Mouse (Mus musculus): ENCODE measurements around the gene Tnnt1. TPM values are rescaled to one million over a fixed set of nuclear protein-coding genes. Genes with fewer than 3 reads are reported as not detected.

Tnnt1 gene
- polyA plus RNA-seq, 1 experiment from 2014 or later, result 260 TPM

GRCm38 (mm10) chr7:4503100-4503499 is 13.1 kb downstream of the Tnnt1 start:
- H3K4me2 ChIP-seq, result peak overlapping the region; percentile 92; the same call in 1 of the 2 replicates
- H3K9me3 ChIP-seq (replicated peaks; ENCODE audit: control insufficient read depth, low read length), result no peaks in the 10 kb centered on the region
- 84% methylated on average over 4 of the region's 4 CpGs for WGBS (ENCODE audit: insufficient replicate concordance)
- no peak overlapping the region for H3K27ac ChIP-seq (ENCODE audit: low read depth, low read length)
- no peaks in the 10 kb centered on the region for H3K36me3 ChIP-seq (ENCODE audit: control insufficient read depth, insufficient read depth, low read length)
- no peaks in the 10 kb centered on the region for H3K27me3 ChIP-seq (ENCODE audit: control insufficient read depth, insufficient read depth, low read length)
- H3K4me1 ChIP-seq (ENCODE audit: control insufficient read depth, insufficient read depth, low read length), result peaks cover 28% of the 10 kb centered on the region
- no peak overlapping the region for H3K4me3 ChIP-seq (ENCODE audit: low read depth, low read length)
- H3K9ac ChIP-seq (ENCODE audit: low read depth, low read length), result no peak overlapping the region
- no peak for ATAC-seq (replicated peaks; ENCODE audit: insufficient number of reproducible peaks, low FRiP score, low TSS enrichment)

- H3K4me3 ChIP-seq (ENCODE audit: low read depth, low read length), result peak overlapping the region; percentile 73
- H3K4me1 ChIP-seq (ENCODE audit: control insufficient read depth, insufficient read depth, low read length), result peaks cover 33% of the 10 kb centered on the region
- H3K4me2 ChIP-seq, result peak overlapping the region; percentile 92
- H3K36me3 ChIP-seq (ENCODE audit: control insufficient read depth, insufficient read depth, low read length), result no peaks in the 10 kb centered on the region
- 8% methylated on average over 14 of the region's 14 CpGs for WGBS (ENCODE audit: insufficient replicate concordance)
- ATAC-seq (replicated peaks; ENCODE audit: insufficient number of reproducible peaks, low FRiP score, low TSS enrichment), result no peak
- H3K27ac ChIP-seq (ENCODE audit: low read depth, low read length), result peak overlapping the region; percentile 89; the same call in 1 of the 2 replicates
- no peaks in the 10 kb centered on the region for H3K9me3 ChIP-seq (replicated peaks; ENCODE audit: control insufficient read depth, low read length)
- peak overlapping the region; percentile 76 for H3K9ac ChIP-seq (ENCODE audit: low read depth, low read length)
- no peaks in the 10 kb centered on the region for H3K27me3 ChIP-seq (ENCODE audit: control insufficient read depth, insufficient read depth, low read length)
These were observed 13.6 kb downstream of the Tnnt1 start for GRCm38 (mm10) chr7:4502421-4503090.

- Histone ChIP-seq H3K27ac (ENCODE audit: low read depth, low read length) (peak within 1 kb of the TSS; percentile 89), H3K36me3 (ENCODE audit: control insufficient read depth, insufficient read depth, low read length) (peaks cover 4% of the 10 kb centered on the region), H3K9ac (ENCODE audit: low read depth, low read length) (peak within 1 kb of the TSS; percentile 76), H3K4me1 (ENCODE audit: control insufficient read depth, insufficient read depth, low read length) (peaks cover 36% of the 10 kb centered on the region), H3K4me3 (ENCODE audit: low read depth, low read length) (peak within 1 kb of the TSS; percentile 73), H3K27me3 (ENCODE audit: control insufficient read depth, insufficient read depth, low read length) (no peaks in the 10 kb centered on the region), H3K9me3 (replicated peaks; ENCODE audit: control insufficient read depth, low read length) (no peaks in the 10 kb centered on the region), H3K4me2 (peak within 1 kb of the TSS; percentile 92)
- peak; percentile 93 for ATAC-seq (replicated peaks; ENCODE audit: insufficient number of reproducible peaks, low FRiP score, low TSS enrichment)
- under 1% methylated on average over 49 of the region's 62 CpGs for WGBS (ENCODE audit: insufficient replicate concordance)
These were observed 14.4 kb downstream of the Tnnt1 start, which contains the start of gene Ppp1r12c for GRCm38 (mm10) chr7:4501558-4502397. Ppp1r12c (minus strand) TSS chr7:4501680.

GRCm38 (mm10) chr7:4500892-4501471 is 15.2 kb downstream of the Tnnt1 start:
- peak overlapping the region; percentile 92 for H3K4me2 ChIP-seq
- no peaks in the 10 kb centered on the region for H3K9me3 ChIP-seq (replicated peaks; ENCODE audit: control insufficient read depth, low read length)
- peak overlapping the region; percentile 73 for H3K4me3 ChIP-seq (ENCODE audit: low read depth, low read length)
- no peaks in the 10 kb centered on the region for H3K27me3 ChIP-seq (ENCODE audit: control insufficient read depth, insufficient read depth, low read length)
- peaks cover 11% of the 10 kb centered on the region for H3K36me3 ChIP-seq (ENCODE audit: control insufficient read depth, insufficient read depth, low read length)
- peak overlapping the region; percentile 76 for H3K9ac ChIP-seq (ENCODE audit: low read depth, low read length)
- ATAC-seq (replicated peaks; ENCODE audit: insufficient number of reproducible peaks, low FRiP score, low TSS enrichment), result peak; percentile 44; the same call in 1 of the 2 replicates
- under 1% methylated on average over 34 of the region's 52 CpGs for WGBS (ENCODE audit: insufficient replicate concordance)
- H3K27ac ChIP-seq (ENCODE audit: low read depth, low read length), result peak overlapping the region; percentile 89
- peaks cover 36% of the 10 kb centered on the region for H3K4me1 ChIP-seq (ENCODE audit: control insufficient read depth, insufficient read depth, low read length)

- Histone ChIP-seq H3K9me3 (replicated peaks; ENCODE audit: control insufficient read depth, low read length) (no peaks in the 10 kb centered on the region), H3K4me2 (peak overlapping the region; percentile 92), H3K36me3 (ENCODE audit: control insufficient read depth, insufficient read depth, low read length) (peaks cover 11% of the 10 kb centered on the region), H3K9ac (ENCODE audit: low read depth, low read length) (peak overlapping the region; percentile 58), H3K4me3 (ENCODE audit: low read depth, low read length) (peak overlapping the region; percentile 18; the same call in 1 of the 2 replicates), H3K27ac (ENCODE audit: low read depth, low read length) (0 out of 2 replicates have a peak overlapping the region, but pooled peaks have one; percentile 15), H3K27me3 (ENCODE audit: control insufficient read depth, insufficient read depth, low read length) (no peaks in the 10 kb centered on the region), H3K4me1 (ENCODE audit: control insufficient read depth, insufficient read depth, low read length) (peaks cover 36% of the 10 kb centered on the region)
- WGBS (ENCODE audit: insufficient replicate concordance), result 78% methylated on average over 4 of the region's 4 CpGs
- ATAC-seq (replicated peaks; ENCODE audit: insufficient number of reproducible peaks, low FRiP score, low TSS enrichment), result no peak
These were observed 17.1 kb downstream of the Tnnt1 start for GRCm38 (mm10) chr7:4499034-4499433.

DNA sequence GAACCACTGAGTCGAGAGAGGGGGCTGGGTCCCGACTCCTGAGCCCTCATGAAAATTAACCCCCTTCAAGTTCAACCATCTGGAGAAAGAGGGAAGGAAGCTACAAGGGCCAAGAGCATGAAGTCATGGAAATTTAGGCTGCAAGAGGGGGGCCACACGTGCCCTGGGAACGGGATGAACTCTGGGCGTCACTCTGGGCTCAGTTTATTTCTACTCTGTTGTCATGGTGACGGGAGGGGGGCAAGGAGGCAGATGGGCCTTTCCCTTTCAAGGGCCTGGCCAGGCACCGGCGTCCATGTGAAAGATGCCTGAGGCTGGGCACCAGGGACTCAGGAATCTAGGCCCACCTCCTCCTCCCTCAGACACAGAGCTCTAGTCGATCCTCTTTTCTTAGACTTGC is 17.9 kb downstream of the Tnnt1 start:
- H3K4me2 ChIP-seq, result peak overlapping the region; percentile 92
- peaks cover 11% of the 10 kb centered on the region for H3K36me3 ChIP-seq (ENCODE audit: control insufficient read depth, insufficient read depth, low read length)
- no peak overlapping the region; the same call in 1 of the 2 replicates for H3K4me3 ChIP-seq (ENCODE audit: low read depth, low read length)
- H3K27me3 ChIP-seq (ENCODE audit: control insufficient read depth, insufficient read depth, low read length), result no peaks in the 10 kb centered on the region
- peaks cover 36% of the 10 kb centered on the region for H3K4me1 ChIP-seq (ENCODE audit: control insufficient read depth, insufficient read depth, low read length)
- H3K27ac ChIP-seq (ENCODE audit: low read depth, low read length), result peak overlapping the region; percentile 35
- 32% methylated on average over 9 of the region's 9 CpGs for WGBS (ENCODE audit: insufficient replicate concordance)
- H3K9me3 ChIP-seq (replicated peaks; ENCODE audit: control insufficient read depth, low read length), result no peaks in the 10 kb centered on the region
- ATAC-seq (replicated peaks; ENCODE audit: insufficient number of reproducible peaks, low FRiP score, low TSS enrichment), result no peak
- H3K9ac ChIP-seq (ENCODE audit: low read depth, low read length), result peak overlapping the region; percentile 58

DNA sequence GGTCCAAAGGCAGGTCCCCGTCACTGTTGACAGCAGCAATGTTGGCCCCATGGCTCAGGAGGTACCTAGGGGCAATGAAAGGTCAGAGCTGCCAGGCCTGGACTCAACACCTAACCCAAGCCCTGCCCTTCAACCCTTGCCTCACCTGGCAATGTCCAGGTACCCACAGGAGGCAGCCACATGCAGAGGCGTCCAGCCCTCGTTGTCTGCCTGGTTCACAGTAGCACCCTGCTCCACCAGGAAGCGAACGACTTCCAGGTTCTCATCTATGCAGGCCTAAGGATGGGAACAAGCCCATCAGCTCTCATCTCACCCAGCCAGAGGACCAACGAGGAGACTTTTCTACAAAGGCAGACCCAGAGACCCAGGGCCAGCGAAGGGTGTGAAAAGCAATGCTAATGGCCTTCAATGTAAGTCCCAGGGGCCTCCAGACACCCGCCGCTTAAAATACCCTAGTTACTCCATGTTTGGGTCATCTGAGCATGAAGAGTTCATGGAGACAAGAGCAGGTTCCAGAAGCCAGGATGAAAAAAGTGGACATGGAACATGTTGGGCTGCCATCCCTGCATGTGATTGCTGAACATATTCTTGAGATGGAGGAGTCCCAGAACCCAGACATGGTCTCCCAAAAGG is 18.8 kb downstream of the Tnnt1 start:
- peaks cover 41% of the 10 kb centered on the region for H3K4me1 ChIP-seq (ENCODE audit: control insufficient read depth, insufficient read depth, low read length)
- ATAC-seq (replicated peaks; ENCODE audit: insufficient number of reproducible peaks, low FRiP score, low TSS enrichment), result no peak
- H3K4me3 ChIP-seq (ENCODE audit: low read depth, low read length), result no peak overlapping the region
- H3K36me3 ChIP-seq (ENCODE audit: control insufficient read depth, insufficient read depth, low read length), result peaks cover 15% of the 10 kb centered on the region
- no peak overlapping the region for H3K4me2 ChIP-seq
- H3K27me3 ChIP-seq (ENCODE audit: control insufficient read depth, insufficient read depth, low read length), result no peaks in the 10 kb centered on the region
- 91% methylated on average over 9 of the region's 9 CpGs for WGBS (ENCODE audit: insufficient replicate concordance)
- H3K9me3 ChIP-seq (replicated peaks; ENCODE audit: control insufficient read depth, low read length), result no peaks in the 10 kb centered on the region
- H3K27ac ChIP-seq (ENCODE audit: low read depth, low read length), result no peak overlapping the region
- H3K9ac ChIP-seq (ENCODE audit: low read depth, low read length), result no peak overlapping the region

GRCm38 (mm10) chr7:4496468-4496867 is 19.7 kb downstream of the Tnnt1 start:
- Histone ChIP-seq H3K27me3 (ENCODE audit: control insufficient read depth, insufficient read depth, low read length) (no peaks in the 10 kb centered on the region), H3K4me2 (no peak overlapping the region), H3K36me3 (ENCODE audit: control insufficient read depth, insufficient read depth, low read length) (peaks cover 17% of the 10 kb centered on the region), H3K27ac (ENCODE audit: low read depth, low read length) (no peak overlapping the region), H3K9me3 (replicated peaks; ENCODE audit: control insufficient read depth, low read length) (no peaks in the 10 kb centered on the region), H3K9ac (ENCODE audit: low read depth, low read length) (no peak overlapping the region), H3K4me3 (ENCODE audit: low read depth, low read length) (no peak overlapping the region), H3K4me1 (ENCODE audit: control insufficient read depth, insufficient read depth, low read length) (peaks cover 41% of the 10 kb centered on the region)
- ATAC-seq (replicated peaks; ENCODE audit: insufficient number of reproducible peaks, low FRiP score, low TSS enrichment), result no peak
- WGBS (ENCODE audit: insufficient replicate concordance), result 91% methylated on average over 3 of the region's 3 CpGs
